Mouse (Mus musculus): ENCODE measurements around the gene Irf6.

DNA sequence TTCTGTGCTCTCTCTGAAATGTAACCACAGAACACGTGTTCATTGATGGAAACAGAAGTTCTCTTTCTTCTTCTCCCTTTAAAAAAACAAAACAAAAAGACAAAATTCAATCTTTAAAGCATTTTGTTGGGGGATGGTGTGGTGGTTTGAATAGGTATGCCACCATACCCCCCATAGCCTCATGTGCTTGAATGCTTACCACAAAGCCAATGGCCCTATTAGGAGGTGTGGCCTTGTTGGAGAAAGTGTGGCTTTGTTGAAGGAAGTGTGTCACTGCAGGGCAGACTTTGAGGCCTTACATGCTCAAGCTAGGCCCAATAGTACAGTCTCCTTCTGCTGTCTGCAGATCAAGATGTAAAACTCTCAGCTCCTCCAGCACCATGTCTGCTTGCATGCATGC lies 6.5 kb upstream of the Irf6 start:
- TF ChIP-seq CTCF (IDR thresholded peaks at IDR 0.05; ENCODE audit: low read depth) (no peak), EP300 (IDR thresholded peaks at IDR 0.05; ENCODE audit: low read depth) (no peak)

All from liver, postnatal 0 days (tissue).